Mouse (Mus musculus): ENCODE results near the gene H2-M10.6.

- TF ChIP-seq CTCF (IDR thresholded peaks at IDR 0.05; ENCODE audit: low read depth): no peak
- TF ChIP-seq EP300 (IDR thresholded peaks at IDR 0.05; ENCODE audit: low read depth): no peak
These were observed 44.3 kb downstream of the H2-M10.6 start for GRCm38 (mm10) chr17:36856236-36856635.
